Mouse (Mus musculus): ENCODE results near the gene Glrx2.

DNA sequence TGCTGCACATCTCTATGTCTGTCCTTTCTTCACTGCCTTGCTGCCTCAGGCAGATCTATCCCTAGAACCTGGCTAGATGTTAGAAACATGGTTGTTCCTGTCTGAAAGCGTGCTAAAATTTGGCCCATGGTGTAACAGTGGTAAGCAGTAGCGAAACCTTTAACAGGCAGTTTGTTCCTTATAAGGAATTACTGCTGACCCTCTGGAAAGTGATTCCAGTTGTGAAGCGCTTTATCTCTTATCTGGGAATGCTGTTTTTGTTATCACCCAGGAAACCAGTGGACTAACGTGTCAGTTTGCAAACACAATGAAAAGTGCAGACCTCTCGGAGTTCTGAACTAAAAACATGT lies 5.5 kb upstream of the Glrx2 start:
- no peak for TF ChIP-seq POLR2A (IDR thresholded peaks at IDR 0.05; ENCODE audit: low read depth, low read length)
- no peak for TF ChIP-seq CTCF (IDR thresholded peaks at IDR 0.05; ENCODE audit: extremely low read depth, insufficient read depth, insufficient read length, insufficient replicate concordance)
